Mouse (Mus musculus) kidney, adult 2 months (tissue): ENCODE measurements at regions not wholly inside any gene's neighbourhood (a gene's known extent, or its start where the extent isn't known, plus 50 kb on each side); places are given as distances from the start of the nearest gene placed in this dataset.

Experiments used
- DNase-seq: peaks from one replicate; pipeline ENCODE4 v3.0.0; 2021
- H3K27ac ChIP-seq: fragments of 200-500 bp; 2 replicates; pipeline ENCODE4 v1.5.1; 2012; ENCODE audit warnings: low read depth, low read length, control low read depth, inconsistent platforms; ENCODE audit not compliant: insufficient read depth
- H3K27me3 ChIP-seq: fragments of 200-500 bp; replicated peaks from 2 replicates; pipeline ENCODE4 v1.6.1; 2012; ENCODE audit warnings: mild to moderate bottlenecking, moderate library complexity, low read length, inconsistent platforms; ENCODE audit not compliant: control insufficient read depth, insufficient read depth
- H3K36me3 ChIP-seq: fragments of 200-500 bp; 2 replicates; pipeline ENCODE4 v1.6.1; 2012; ENCODE audit warnings: mild to moderate bottlenecking, moderate library complexity, low read length, inconsistent platforms; ENCODE audit not compliant: control insufficient read depth, insufficient read depth
- H3K4me1 ChIP-seq: fragments of 200-500 bp; 2 replicates; pipeline ENCODE4 v1.6.1; 2011; ENCODE audit warnings: low read length; ENCODE audit not compliant: control insufficient read depth, insufficient read depth
- H3K4me3 ChIP-seq: fragments of 200-500 bp; 2 replicates; pipeline ENCODE4 v1.5.1; 2011; ENCODE audit warnings: mild to moderate bottlenecking, low read depth, low read length, control low read depth; ENCODE audit not compliant: insufficient read depth
- CTCF ChIP-seq: fragments of 200-500 bp; conservative IDR thresholded peaks from 2 replicates; pipeline ENCODE4 v1.5.1; 2011; ENCODE audit warnings: low read depth, mild to moderate bottlenecking, control low read depth, low read length, moderate library complexity, mixed read lengths; ENCODE audit not compliant: insufficient read depth, insufficient read length
- POLR2A ChIP-seq: fragments of 200-500 bp; IDR thresholded peaks from one replicate; pipeline ENCODE4 v1.6.1; 2011; ENCODE audit warnings: low read depth, low read length, control low read depth
- WGBS: fragments of 180-500 bp; shearing (Covaris S2); methylation state at CpG from one replicate; pipeline ENCODE4 v1.1.7; 2018; 5-methylcytosine and 5-hydroxymethylcytosine counted together

DNA sequence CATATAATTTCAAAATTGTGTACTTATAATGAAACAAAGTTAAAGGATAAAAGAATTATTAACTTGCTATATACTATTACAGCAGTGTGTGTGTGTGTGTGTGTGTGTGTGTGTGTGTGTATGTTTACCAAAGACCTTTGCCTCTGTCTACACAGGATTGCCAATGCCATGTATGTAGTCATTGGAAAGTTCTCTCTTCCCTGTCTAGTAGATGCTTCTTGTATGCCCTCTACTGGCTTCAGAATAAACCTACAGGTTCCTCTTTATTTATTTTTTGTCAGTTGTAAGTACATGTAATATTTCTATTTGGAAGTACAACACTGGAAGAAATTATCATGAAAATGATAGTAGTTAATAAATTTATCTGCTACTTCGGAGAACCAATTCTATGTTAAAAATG lies 484.5 kb downstream of the Kcnj3 start:
- 79% methylated on average over 1 of the region's 1 CpGs for WGBS

More for the DNA sequence above, 484.5 kb downstream of the Kcnj3 start:
- no peak overlapping the region for H3K27ac ChIP-seq
- no peaks in the 10 kb centered on the region for H3K36me3 ChIP-seq
- H3K4me1 ChIP-seq, result no peaks in the 10 kb centered on the region
- no peak for DNase-seq
- no peaks in the 10 kb centered on the region for H3K27me3 ChIP-seq
- no peak for TF ChIP-seq CTCF
- TF ChIP-seq POLR2A, result no peak
- no peak overlapping the region for H3K4me3 ChIP-seq
